Mouse (Mus musculus) adrenal gland, adult 8-10 months (tissue): Measurements from ENCODE around the gene Arhgap15. TPM values are rescaled to one million over a fixed set of nuclear protein-coding genes. Genes with fewer than 3 reads are reported as not detected.

Source experiments
- DNase-seq: peaks from one replicate; pipeline ENCODE4 v3.0.0; 2022
- total RNA-seq, 4 experiments: library from RNA; stranded (reverse); gene quantifications; 2 replicates each; pipeline ENCODE4 v1.2.4; 2022

Arhgap15 gene
- total RNA-seq, 4 experiments from 2014 or later, result 1.3 to 3.8 (median 2.5) TPM

GRCm38 (mm10) chr2:44112990-44113798 lies 364.6 kb downstream of the Arhgap15 start:
- peak; percentile 9 for DNase-seq

GRCm38 (mm10) chr2:44114296-44114695 lies 365.7 kb downstream of the Arhgap15 start:
- no peak for DNase-seq

GRCm38 (mm10) chr2:44121162-44121561 lies 372.5 kb downstream of the Arhgap15 start:
- no peak for DNase-seq

GRCm38 (mm10) chr2:44123246-44123645 lies 374.6 kb downstream of the Arhgap15 start:
- DNase-seq, result no peak

GRCm38 (mm10) chr2:44124093-44124492 lies 375.5 kb downstream of the Arhgap15 start:
- DNase-seq, result no peak

GRCm38 (mm10) chr2:44124683-44125082 lies 376.1 kb downstream of the Arhgap15 start:
- DNase-seq, result no peak

- DNase-seq, result no peak
Measured at GRCm38 (mm10) chr2:44126044-44126695, 377.5 kb downstream of the Arhgap15 start.

- DNase-seq, result no peak
Measured at GRCm38 (mm10) chr2:44129533-44129932, 380.9 kb downstream of the Arhgap15 start.

GRCm38 (mm10) chr2:44131271-44131670 lies 382.6 kb downstream of the Arhgap15 start:
- DNase-seq, result no peak

- DNase-seq, result no peak
Measured at GRCm38 (mm10) chr2:44134796-44135195, 386.2 kb downstream of the Arhgap15 start.

GRCm38 (mm10) chr2:44140455-44140854 lies 391.8 kb downstream of the Arhgap15 start:
- DNase-seq, result no peak

- DNase-seq, result no peak
Measured at GRCm38 (mm10) chr2:44142152-44142551, 393.5 kb downstream of the Arhgap15 start.

- DNase-seq, result no peak
Measured at GRCm38 (mm10) chr2:44142611-44143010, 394.0 kb downstream of the Arhgap15 start.

GRCm38 (mm10) chr2:44146124-44146981 lies 397.7 kb downstream of the Arhgap15 start:
- DNase-seq, result no peak

GRCm38 (mm10) chr2:44147486-44147885 lies 398.9 kb downstream of the Arhgap15 start:
- DNase-seq, result no peak

GRCm38 (mm10) chr2:44147971-44148370 lies 399.3 kb downstream of the Arhgap15 start:
- DNase-seq, result no peak

GRCm38 (mm10) chr2:44148550-44149100 lies 400.0 kb downstream of the Arhgap15 start:
- no peak for DNase-seq

- DNase-seq, result no peak
Measured at GRCm38 (mm10) chr2:44152301-44152700, 403.7 kb downstream of the Arhgap15 start.

GRCm38 (mm10) chr2:44160358-44160757 lies 411.7 kb downstream of the Arhgap15 start:
- DNase-seq, result no peak

- DNase-seq, result peak; percentile 11
Measured at GRCm38 (mm10) chr2:44165789-44166188, 417.2 kb downstream of the Arhgap15 start.

- no peak for DNase-seq
Measured at GRCm38 (mm10) chr2:44166716-44167115, 418.1 kb downstream of the Arhgap15 start.

- no peak for DNase-seq
Measured at GRCm38 (mm10) chr2:44184476-44184875, 435.9 kb downstream of the Arhgap15 start.

- no peak for DNase-seq
Measured at GRCm38 (mm10) chr2:44190749-44191148, 442.1 kb downstream of the Arhgap15 start.
